Mouse (Mus musculus): ENCODE results near the gene Col15a1. TPM values are rescaled to one million over a fixed set of nuclear protein-coding genes. Genes with fewer than 3 reads are reported as not detected.

Col15a1 gene
- polyA plus RNA-seq, 1 experiment from 2014 or later = 25.0 TPM

DNA sequence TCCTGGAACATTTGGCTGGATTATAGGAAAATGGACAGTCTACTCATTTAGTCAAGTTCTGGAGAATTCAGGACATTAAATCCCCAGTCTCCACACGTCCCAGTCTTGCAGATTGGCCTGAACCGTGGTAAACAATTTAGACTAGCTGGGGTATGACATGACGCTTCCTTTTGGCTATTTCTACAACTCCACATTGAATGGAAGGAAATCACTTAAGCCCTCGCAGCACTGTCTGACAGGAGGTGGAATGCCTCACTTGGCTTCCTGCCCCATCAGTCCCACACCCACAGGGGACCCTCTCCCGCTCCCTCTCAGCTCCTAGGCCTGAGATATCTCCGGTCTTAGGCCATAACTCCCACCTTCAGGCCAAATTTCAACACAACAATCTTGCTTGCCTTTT lies 2.1 kb upstream of the Col15a1 start:
- 59% methylated on average over 6 of the region's 6 CpGs for WGBS
- H3K4me1 ChIP-seq = peaks cover 25% of the 10 kb centered on the region
- H3K36me3 ChIP-seq = no peaks in the 10 kb centered on the region
- no peak overlapping the region for H3K4me2 ChIP-seq
- H3K4me3 ChIP-seq = no peak overlapping the region
- H3K9me3 ChIP-seq = no peaks in the 10 kb centered on the region
- H3K27me3 ChIP-seq = peaks cover 53% of the 10 kb centered on the region
- no peak for ATAC-seq (ENCODE audit: insufficient number of reproducible peaks, low FRiP score, low TSS enrichment, low read depth)
- H3K27ac ChIP-seq = 0 out of 2 replicates have a peak overlapping the region, but pooled peaks have one; percentile 22
- no peak overlapping the region for H3K9ac ChIP-seq

DNA sequence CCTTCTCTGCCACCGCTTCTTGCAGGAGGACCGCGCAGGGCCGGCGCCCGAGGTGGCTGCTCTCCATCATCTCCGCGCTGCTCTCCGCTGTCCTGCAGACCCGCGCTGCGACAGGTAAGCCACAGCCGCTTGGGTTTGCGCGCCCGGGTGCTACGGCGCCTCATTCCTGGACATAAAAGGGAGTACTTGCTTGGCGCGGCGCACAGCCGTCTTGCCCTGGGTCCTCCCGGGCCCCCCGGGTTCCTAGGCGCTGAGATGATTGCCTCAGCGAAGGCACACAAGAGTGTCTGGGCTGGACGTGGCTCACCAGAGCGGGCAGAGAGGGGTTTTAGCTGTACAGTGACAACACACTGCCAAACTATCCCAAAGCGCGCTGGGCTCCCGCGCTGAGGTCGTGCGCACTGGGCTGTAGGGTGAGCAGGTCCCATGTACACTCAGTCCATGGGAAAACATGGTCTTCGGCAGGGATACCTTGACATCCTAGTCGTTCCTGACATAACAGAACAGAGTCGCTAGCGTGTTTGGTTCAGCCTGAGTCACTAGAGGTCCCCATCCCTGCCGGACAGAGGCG lies 545 bp downstream of the Col15a1 start:
- peak overlapping the region; percentile 54; the same call in 1 of the 2 replicates for H3K27ac ChIP-seq
- no peaks in the 10 kb centered on the region for H3K36me3 ChIP-seq
- WGBS = 3% methylated on average over 40 of the region's 40 CpGs
- peaks cover 22% of the 10 kb centered on the region for H3K4me1 ChIP-seq
- peak overlapping the region; percentile 47 for H3K9ac ChIP-seq
- H3K4me3 ChIP-seq = peak overlapping the region; percentile 55
- no peaks in the 10 kb centered on the region for H3K9me3 ChIP-seq
- no peak for ATAC-seq (ENCODE audit: insufficient number of reproducible peaks, low FRiP score, low TSS enrichment, low read depth)
- peak overlapping the region; percentile 91 for H3K4me2 ChIP-seq
- H3K27me3 ChIP-seq = peaks cover 57% of the 10 kb centered on the region

GRCm38 (mm10) chr4:47209466-47209865 lies 1.5 kb downstream of the Col15a1 start:
- peaks cover 14% of the 10 kb centered on the region for H3K4me1 ChIP-seq
- 71% methylated on average over 7 of the region's 7 CpGs for WGBS
- peak overlapping the region; percentile 91 for H3K4me2 ChIP-seq
- no peak overlapping the region for H3K9ac ChIP-seq
- no peak overlapping the region for H3K27ac ChIP-seq
- no peaks in the 10 kb centered on the region for H3K36me3 ChIP-seq
- no peaks in the 10 kb centered on the region for H3K9me3 ChIP-seq
- peaks cover 57% of the 10 kb centered on the region for H3K27me3 ChIP-seq
- ATAC-seq (ENCODE audit: insufficient number of reproducible peaks, low FRiP score, low TSS enrichment, low read depth) = no peak
- peak overlapping the region; percentile 55 for H3K4me3 ChIP-seq

DNA sequence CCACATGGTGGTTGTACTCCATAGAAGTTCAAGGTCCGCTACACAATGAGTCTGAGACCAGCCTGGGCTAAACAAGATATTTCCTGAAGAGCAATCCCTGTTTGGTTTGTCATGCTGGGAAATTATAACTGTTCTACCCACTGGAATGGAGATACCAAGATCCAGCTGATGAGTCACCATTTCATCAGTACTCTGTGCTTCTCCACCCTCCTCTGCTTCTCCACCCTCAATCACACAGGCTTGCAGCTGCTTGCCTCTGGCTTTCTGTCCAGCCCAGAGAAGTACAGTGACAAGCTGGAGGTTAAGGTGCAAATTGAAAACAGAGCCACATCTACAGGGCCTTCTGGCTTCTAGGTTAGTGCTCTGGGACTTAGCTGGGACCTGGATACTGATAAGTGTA lies 10.9 kb downstream of the Col15a1 start:
- H3K36me3 ChIP-seq = no peaks in the 10 kb centered on the region
- no peaks in the 10 kb centered on the region for H3K27me3 ChIP-seq
- H3K4me1 ChIP-seq = no peaks in the 10 kb centered on the region
- H3K4me2 ChIP-seq = no peak overlapping the region
- H3K27ac ChIP-seq = no peak overlapping the region
- no peak overlapping the region for H3K4me3 ChIP-seq
- 97% methylated on average over 1 of the region's 1 CpGs for WGBS
- H3K9me3 ChIP-seq = no peaks in the 10 kb centered on the region
- H3K9ac ChIP-seq = no peak overlapping the region
- no peak for ATAC-seq (ENCODE audit: insufficient number of reproducible peaks, low FRiP score, low TSS enrichment, low read depth)

GRCm38 (mm10) chr4:47219393-47219792 lies 11.4 kb downstream of the Col15a1 start:
- Histone ChIP-seq H3K4me1 (no peaks in the 10 kb centered on the region), H3K36me3 (no peaks in the 10 kb centered on the region), H3K9me3 (no peaks in the 10 kb centered on the region), H3K9ac (no peak overlapping the region), H3K4me2 (no peak overlapping the region), H3K27ac (no peak overlapping the region), H3K4me3 (no peak overlapping the region), H3K27me3 (no peaks in the 10 kb centered on the region)
- 86% methylated on average over 10 of the region's 10 CpGs for WGBS
- ATAC-seq (ENCODE audit: insufficient number of reproducible peaks, low FRiP score, low TSS enrichment, low read depth) = no peak

DNA sequence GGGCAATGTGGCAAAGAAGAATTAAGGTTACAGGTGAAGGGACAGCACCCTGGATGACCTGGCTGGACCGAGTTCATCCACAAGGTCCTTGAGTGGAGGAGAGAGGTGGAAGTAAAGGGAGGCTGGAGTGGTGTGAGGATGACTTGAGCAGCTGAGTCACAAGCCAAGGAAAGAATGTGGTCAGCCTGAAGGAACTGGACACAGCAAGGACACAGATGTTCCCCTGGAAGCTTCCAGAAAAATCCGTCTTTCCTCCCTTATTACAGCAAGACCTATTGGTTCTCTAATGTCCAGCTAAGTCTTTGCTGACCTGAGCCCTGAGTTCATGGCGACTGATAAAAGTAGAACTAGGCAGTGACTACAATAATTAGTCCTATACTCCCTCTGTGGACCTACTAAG lies 12.6 kb downstream of the Col15a1 start:
- no peak for ATAC-seq (ENCODE audit: insufficient number of reproducible peaks, low FRiP score, low TSS enrichment, low read depth)
- Histone ChIP-seq H3K27ac (no peak overlapping the region), H3K9me3 (no peaks in the 10 kb centered on the region), H3K27me3 (no peaks in the 10 kb centered on the region), H3K9ac (no peak overlapping the region), H3K4me2 (no peak overlapping the region), H3K4me3 (no peak overlapping the region), H3K36me3 (no peaks in the 10 kb centered on the region), H3K4me1 (no peaks in the 10 kb centered on the region)
- 78% methylated on average over 3 of the region's 3 CpGs for WGBS

DNA sequence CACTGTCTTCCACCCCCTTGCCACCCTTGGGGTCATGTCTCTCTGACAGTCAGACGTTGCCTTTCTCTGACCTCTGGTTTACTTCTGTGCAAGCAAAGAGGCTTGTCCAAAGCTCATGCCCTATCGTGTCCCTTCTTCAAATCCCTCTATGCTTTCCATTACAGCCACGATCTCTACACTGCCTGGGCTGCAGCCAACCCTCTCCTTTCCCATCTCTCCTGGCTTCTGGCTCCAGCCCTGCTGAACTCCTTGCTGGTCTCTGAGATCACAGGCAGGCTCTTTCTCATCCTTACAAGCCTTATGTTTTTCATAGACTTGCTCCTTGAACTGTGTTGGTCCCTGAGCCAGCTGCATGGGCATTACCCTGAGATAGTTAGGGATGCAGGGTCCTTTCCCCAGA lies 14.2 kb downstream of the Col15a1 start:
- 74% methylated on average over 3 of the region's 3 CpGs for WGBS
- no peak for ATAC-seq (ENCODE audit: insufficient number of reproducible peaks, low FRiP score, low TSS enrichment, low read depth)

DNA sequence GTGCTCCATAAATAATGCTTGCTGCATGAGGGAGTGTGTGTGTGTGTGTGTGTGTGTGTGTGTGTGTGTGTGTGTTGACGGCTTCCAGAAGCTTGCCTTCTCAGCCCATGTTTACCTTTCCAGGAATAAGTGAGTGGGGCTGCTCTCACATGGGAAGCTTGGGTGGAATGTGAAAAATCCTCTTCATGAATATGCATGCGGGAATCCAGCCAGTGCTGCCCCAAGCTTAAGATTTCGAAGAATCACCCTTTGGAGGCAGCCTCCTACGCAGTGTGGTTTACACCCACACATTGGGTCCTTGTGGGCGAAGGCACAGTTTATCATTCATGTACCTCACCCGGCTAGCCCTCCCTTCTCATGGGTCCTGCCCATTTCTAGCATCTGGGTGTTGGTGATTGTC lies 18.0 kb downstream of the Col15a1 start:
- no peak overlapping the region for H3K4me2 ChIP-seq

More for the DNA sequence above, 14.2 kb downstream of the Col15a1 start:
- H3K36me3 ChIP-seq = no peaks in the 10 kb centered on the region
- H3K9ac ChIP-seq = no peak overlapping the region
- no peaks in the 10 kb centered on the region for H3K9me3 ChIP-seq
- no peak overlapping the region for H3K27ac ChIP-seq
- no peak overlapping the region for H3K4me2 ChIP-seq
- no peak overlapping the region for H3K4me3 ChIP-seq
- H3K4me1 ChIP-seq = peaks cover 9% of the 10 kb centered on the region
- no peaks in the 10 kb centered on the region for H3K27me3 ChIP-seq

DNA sequence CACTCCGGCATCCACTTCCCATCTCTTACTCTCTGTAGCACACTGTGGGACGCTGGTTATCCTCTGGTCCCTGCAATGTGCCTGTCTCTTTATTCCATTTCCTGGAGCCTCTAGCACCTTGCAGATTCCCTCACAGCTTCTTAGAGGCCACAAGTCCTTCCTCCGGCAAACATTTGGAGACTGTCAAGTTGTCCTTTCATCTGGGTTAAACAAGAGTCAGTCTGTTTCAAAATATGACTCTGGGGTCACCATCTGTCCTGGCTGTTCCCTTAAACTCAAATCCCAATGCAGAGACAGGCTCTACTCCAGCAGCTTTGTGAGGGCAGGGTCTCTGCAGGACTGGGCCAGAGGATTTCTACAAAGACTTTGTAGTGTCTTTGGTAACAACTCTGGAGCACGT lies 19.1 kb downstream of the Col15a1 start:
- Histone ChIP-seq H3K4me2 (no peak overlapping the region), H3K27ac (no peak overlapping the region), H3K36me3 (no peaks in the 10 kb centered on the region), H3K27me3 (no peaks in the 10 kb centered on the region), H3K4me3 (no peak overlapping the region), H3K4me1 (peaks cover 32% of the 10 kb centered on the region), H3K9ac (no peak overlapping the region), H3K9me3 (no peaks in the 10 kb centered on the region)
- 64% methylated on average over 4 of the region's 4 CpGs for WGBS
- no peak for ATAC-seq (ENCODE audit: insufficient number of reproducible peaks, low FRiP score, low TSS enrichment, low read depth)

More for the DNA sequence above, 18.0 kb downstream of the Col15a1 start:
- no peaks in the 10 kb centered on the region for H3K9me3 ChIP-seq
- H3K9ac ChIP-seq = no peak overlapping the region
- H3K27me3 ChIP-seq = no peaks in the 10 kb centered on the region
- no peaks in the 10 kb centered on the region for H3K36me3 ChIP-seq
- peaks cover 26% of the 10 kb centered on the region for H3K4me1 ChIP-seq
- ATAC-seq (ENCODE audit: insufficient number of reproducible peaks, low FRiP score, low TSS enrichment, low read depth) = no peak
- H3K4me3 ChIP-seq = no peak overlapping the region
- 71% methylated on average over 6 of the region's 6 CpGs for WGBS
- H3K27ac ChIP-seq = no peak overlapping the region

DNA sequence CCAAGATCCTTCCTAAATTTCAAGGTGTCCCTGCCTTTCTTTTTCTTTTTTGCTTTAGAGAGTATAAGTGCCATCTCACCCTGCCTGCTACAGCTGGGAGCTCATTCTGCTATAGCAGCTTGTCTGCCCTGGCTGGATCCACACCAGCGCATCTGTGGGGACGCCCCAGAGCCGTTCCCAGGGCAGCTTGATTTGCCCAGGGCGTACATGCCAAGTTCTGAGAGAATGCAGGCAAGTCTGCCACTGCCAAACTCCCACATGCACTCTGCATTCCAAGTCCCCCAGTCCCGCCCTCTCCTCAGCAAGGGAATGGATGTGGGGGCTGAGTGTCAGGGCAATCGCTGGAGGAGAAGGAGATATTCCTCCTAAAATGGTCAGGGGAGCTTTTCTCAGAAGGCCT lies 19.8 kb downstream of the Col15a1 start:
- H3K4me1 ChIP-seq = peaks cover 38% of the 10 kb centered on the region
- H3K9me3 ChIP-seq = no peaks in the 10 kb centered on the region
- no peak overlapping the region for H3K4me3 ChIP-seq
- H3K4me2 ChIP-seq = no peak overlapping the region
- 30% methylated on average over 6 of the region's 6 CpGs for WGBS
- ATAC-seq (ENCODE audit: insufficient number of reproducible peaks, low FRiP score, low TSS enrichment, low read depth) = no peak
- H3K27ac ChIP-seq = peak overlapping the region; percentile 22; the same call in 1 of the 2 replicates
- no peaks in the 10 kb centered on the region for H3K36me3 ChIP-seq
- no peaks in the 10 kb centered on the region for H3K27me3 ChIP-seq
- H3K9ac ChIP-seq = no peak overlapping the region

DNA sequence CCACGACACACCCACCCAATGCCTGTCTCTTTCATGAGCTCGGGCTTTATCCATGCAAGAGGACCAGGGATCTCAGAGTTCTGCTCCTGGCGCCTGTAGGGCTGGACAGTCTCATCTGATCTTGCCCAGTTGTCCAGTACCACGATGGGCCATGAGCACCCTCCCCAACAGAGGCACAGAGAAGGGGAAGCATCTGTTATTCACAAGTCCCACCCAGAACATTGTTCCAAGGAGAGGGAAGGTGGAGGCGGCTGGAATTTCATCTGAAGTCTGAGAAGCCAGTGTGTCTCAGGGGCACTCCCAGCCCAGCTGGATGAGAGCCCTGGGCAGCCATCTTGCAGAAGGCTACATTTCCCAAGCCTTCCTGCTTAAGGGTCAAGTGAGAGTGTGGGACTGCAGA lies 21.0 kb downstream of the Col15a1 start:
- H3K4me3 ChIP-seq = no peak overlapping the region
- H3K9me3 ChIP-seq = no peaks in the 10 kb centered on the region
- H3K4me2 ChIP-seq = no peak overlapping the region
- no peak for ATAC-seq (ENCODE audit: insufficient number of reproducible peaks, low FRiP score, low TSS enrichment, low read depth)
- no peak overlapping the region for H3K27ac ChIP-seq
- H3K27me3 ChIP-seq = no peaks in the 10 kb centered on the region
- H3K4me1 ChIP-seq = peaks cover 47% of the 10 kb centered on the region
- no peak overlapping the region for H3K9ac ChIP-seq
- H3K36me3 ChIP-seq = no peaks in the 10 kb centered on the region
- 76% methylated on average over 5 of the region's 5 CpGs for WGBS

DNA sequence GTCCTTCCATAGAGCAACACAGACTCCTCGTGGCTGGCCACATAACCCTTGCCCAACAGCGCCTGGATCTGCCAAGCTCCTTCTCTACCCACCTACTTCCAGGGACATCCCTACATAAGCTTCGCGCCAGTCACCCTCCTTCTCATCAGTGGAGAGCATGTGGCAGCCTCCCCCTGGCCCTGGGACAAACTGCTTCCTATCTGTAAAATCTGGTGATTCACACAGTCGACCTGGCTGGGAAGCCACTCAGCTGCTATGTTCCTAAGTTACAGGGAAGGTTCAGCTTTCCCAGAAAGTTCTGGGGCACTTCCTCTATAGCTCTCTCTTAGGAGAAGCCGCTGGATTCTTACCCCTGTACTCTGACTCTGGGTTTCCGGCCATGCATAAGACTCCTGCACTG lies 22.5 kb downstream of the Col15a1 start:
- no peak overlapping the region for H3K4me3 ChIP-seq
- no peak overlapping the region for H3K4me2 ChIP-seq
- peaks cover 63% of the 10 kb centered on the region for H3K4me1 ChIP-seq
- no peaks in the 10 kb centered on the region for H3K27me3 ChIP-seq
- no peak for ATAC-seq (ENCODE audit: insufficient number of reproducible peaks, low FRiP score, low TSS enrichment, low read depth)
- H3K9ac ChIP-seq = no peak overlapping the region
- 82% methylated on average over 7 of the region's 7 CpGs for WGBS
- H3K36me3 ChIP-seq = no peaks in the 10 kb centered on the region
- no peak overlapping the region for H3K27ac ChIP-seq
- no peaks in the 10 kb centered on the region for H3K9me3 ChIP-seq

GRCm38 (mm10) chr4:47231322-47231721 lies 23.4 kb downstream of the Col15a1 start:
- no peak for ATAC-seq (ENCODE audit: insufficient number of reproducible peaks, low FRiP score, low TSS enrichment, low read depth)
- Histone ChIP-seq H3K4me1 (peaks cover 60% of the 10 kb centered on the region), H3K36me3 (no peaks in the 10 kb centered on the region), H3K4me2 (no peak overlapping the region), H3K27me3 (no peaks in the 10 kb centered on the region), H3K9me3 (no peaks in the 10 kb centered on the region), H3K27ac (no peak overlapping the region), H3K9ac (no peak overlapping the region), H3K4me3 (no peak overlapping the region)
- 76% methylated on average over 6 of the region's 6 CpGs for WGBS

Data from limb, embryonic 15.5 days (tissue).